Mouse (Mus musculus) embryonic stem cell, embryonic (primary cell): ENCODE data around the gene Pitpnm1.
"Not testable (repeated sequence)": the region's sequence is repeated elsewhere in the genome, so short reads cannot be mapped to it uniquely, and the experiment has no call there.

Experiments
- CTCF ChIA-PET, 4 experiments: fragments of 300-600 bp in 2 of 4; fragments of 350-600 bp in 2 of 4; sonication (Branson Sonifier 250); formaldehyde crosslinking; loops; one replicate each; lab custom pipeline; 2022; ENCODE audit warnings: inconsistent platforms in 2 of 4; lab: Charles Lee
- POLR2A ChIA-PET, 4 experiments: fragments of 300-600 bp in 2 of 4; fragments of 350-600 bp in 2 of 4; sonication (Branson Sonifier 250); formaldehyde crosslinking; loops; one replicate each; lab custom pipeline; 2022; ENCODE audit warnings: antibody characterized with exemption in 4 of 4, inconsistent platforms in 1 of 4; lab: Charles Lee

Pitpnm1 gene

GRCm38 (mm10) chr19:4060044-4060898 lies 39.5 kb upstream of the Pitpnm1 start:
- ChIA-PET POLR2A (interaction anchor here (0.7 to 6.4 kb wide), 15 partner anchors 8 to 375 kb away, joined by 3 to 109 read pairs (median 4); partner anchors contain the start of genes Gstp2 (in 2 of the 4), Acy3 (in 1 of the 4), Cdk2ap2 (in 1 of the 4) and Gstp1 (in 1 of the 4)), CTCF (interaction anchor here in 2 of 4 experiments (0.6 to 1.6 kb wide), 5 partner anchors 8 to 766 kb away, joined by 3 to 7 read pairs (median 4); no protein-coding TSS in a partner anchor)

DNA sequence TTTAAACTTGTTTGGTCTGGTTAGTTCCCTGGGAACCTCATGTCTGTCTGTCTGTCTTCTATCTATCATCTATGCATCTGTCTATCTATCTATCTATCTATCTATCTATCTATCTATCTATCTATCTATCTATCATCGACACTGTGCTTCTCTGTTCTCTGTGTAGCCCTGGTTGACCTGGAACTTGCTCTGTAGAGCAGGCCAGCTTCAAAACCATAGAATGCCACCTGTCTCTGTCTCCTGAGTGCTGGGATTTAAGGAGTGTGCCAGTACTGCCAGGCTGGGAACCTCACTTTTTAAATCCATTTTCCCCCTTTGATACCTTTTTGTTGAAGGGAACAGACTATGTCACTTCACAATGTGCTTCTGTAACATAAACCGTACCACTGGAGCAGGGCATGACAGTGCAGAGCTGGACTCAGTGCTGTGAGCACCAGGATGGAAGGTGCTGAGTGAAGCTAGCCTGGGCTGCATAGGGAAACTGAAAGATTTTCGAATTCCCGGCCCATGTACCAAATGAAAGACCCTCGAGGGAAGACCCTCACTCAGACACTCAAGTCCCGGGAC lies 38.8 kb upstream of the Pitpnm1 start:
- ChIA-PET CTCF (interaction anchor here in 3 of 4 experiments (0.6 to 1.6 kb wide), 6 partner anchors 9 to 767 kb away, joined by 3 to 7 read pairs (median 4); no protein-coding TSS in a partner anchor), POLR2A (interaction anchor here in 2 of 4 experiments (1.1 to 6.3 kb wide), 5 partner anchors 9 to 36 kb away, joined by 3 to 109 read pairs (median 4); partner anchors contain the start of genes Gstp2 (in 2 of the 2) and Cdk2ap2 (in 1 of the 2))

DNA sequence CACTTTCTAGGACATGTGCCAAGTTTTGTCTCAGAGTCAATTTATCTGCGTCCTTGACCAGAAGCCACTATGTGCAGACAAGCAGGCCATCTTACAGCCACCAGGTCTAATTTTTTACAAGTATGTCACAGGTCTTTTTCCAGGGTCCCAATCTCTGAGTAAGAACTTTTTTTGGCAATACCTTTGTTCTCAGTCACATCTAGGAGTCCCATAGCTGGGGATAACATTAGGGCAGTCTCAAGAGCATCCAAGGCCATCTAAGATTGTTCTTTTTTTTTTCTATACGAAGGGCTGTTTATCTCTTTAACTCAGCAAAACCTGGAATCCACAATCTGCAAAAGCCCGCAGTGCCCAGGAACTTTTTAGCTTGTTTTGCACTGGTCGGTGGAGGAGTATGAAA lies 36.4 kb upstream of the Pitpnm1 start:
- POLR2A ChIA-PET, CTCF ChIA-PET: not testable (repeated sequence)

GRCm38 (mm10) chr19:4064501-4064900 lies 35.3 kb upstream of the Pitpnm1 start:
- POLR2A ChIA-PET, CTCF ChIA-PET: not testable (repeated sequence)

DNA sequence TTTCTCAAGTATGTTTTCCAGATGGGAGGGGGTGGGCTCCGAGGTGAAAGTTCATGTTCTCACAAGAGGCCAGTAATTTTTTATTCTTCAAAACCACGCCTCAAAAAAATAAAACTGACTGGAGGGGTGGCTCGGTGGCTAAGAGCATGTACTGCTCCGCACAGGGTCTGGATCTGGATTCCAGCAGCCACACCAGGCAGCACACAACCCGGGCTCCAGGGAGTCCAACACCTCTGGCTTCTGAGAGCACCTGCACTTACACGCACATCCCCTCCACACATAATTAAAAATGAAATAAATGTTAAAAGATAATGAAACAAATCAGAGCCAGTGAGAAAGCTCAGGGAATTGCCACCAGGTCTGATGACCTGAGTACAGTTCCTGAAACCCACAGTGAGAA lies 33.5 kb upstream of the Pitpnm1 start:
- CTCF ChIA-PET: no interaction called here
- POLR2A ChIA-PET: no interaction called here

DNA sequence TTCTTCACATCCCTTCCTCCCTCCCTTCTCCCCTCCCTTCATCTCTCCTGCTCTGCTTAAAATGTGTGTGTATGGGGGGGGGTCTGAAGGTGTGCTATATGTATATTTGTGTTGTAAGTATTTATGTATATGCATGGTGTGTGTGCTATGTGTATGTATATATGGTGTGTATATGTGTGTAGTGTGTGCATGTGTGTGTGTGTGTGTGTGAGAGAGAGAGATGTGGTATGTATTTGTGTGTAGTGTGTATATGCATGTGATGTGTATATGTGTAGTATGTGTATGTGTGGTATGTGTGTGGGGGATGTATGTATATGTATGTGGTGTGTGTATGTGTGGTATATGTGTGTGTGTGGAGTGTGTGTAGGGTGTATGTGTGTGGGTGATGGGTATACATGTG lies 32.9 kb upstream of the Pitpnm1 start:
- CTCF ChIA-PET: interaction anchor here in 1 of 4 experiments (1.2 kb wide), 1 partner anchor 8 kb away, joined by 3 read pairs; no protein-coding TSS in a partner anchor
- POLR2A ChIA-PET: interaction anchor here in 2 of 4 experiments (1.5 to 2.7 kb wide), 3 partner anchors 10 to 24 kb away, joined by 4 to 13 read pairs (median 8); no protein-coding TSS in a partner anchor

DNA sequence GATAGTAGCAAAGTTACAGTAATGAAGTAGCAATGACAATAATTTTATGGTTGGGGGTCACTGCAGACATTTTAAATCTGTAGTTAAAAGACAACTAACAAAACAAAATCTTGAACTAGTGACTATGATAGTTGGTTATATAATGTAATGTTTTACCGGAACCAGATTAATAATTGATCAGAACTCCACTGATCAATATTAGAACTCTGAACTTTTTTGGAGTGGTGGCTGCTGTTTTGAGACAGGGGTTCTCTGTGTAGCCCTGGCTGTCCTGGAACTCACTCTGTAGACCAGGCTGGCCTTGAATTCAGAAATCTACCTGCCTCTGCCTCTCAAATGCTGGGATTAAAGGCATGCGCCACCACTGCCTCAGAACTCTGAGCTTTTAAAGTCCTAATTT lies 31.6 kb upstream of the Pitpnm1 start:
- CTCF ChIA-PET: interaction anchor here in 2 of 4 experiments (0.9 to 2.2 kb wide), 4 partner anchors 10 to 16 kb away, joined by 3 to 6 read pairs (median 4); no protein-coding TSS in a partner anchor
- POLR2A ChIA-PET: interaction anchor here in 3 of 4 experiments (0.9 to 2.7 kb wide), 13 partner anchors 9 to 162 kb away, joined by 3 to 13 read pairs (median 4); partner anchors contain the start of genes Cabp2 (in 1 of the 3), Cdk2ap2 (in 1 of the 3), Gstp3 (in 1 of the 3) and Rad9a (in 1 of the 3)

GRCm38 (mm10) chr19:4068717-4069410 lies 30.9 kb upstream of the Pitpnm1 start:
- CTCF ChIA-PET: interaction anchor here in 2 of 4 experiments (0.9 to 2.2 kb wide), 3 partner anchors 12 to 17 kb away, joined by 3 to 6 read pairs (median 5); no protein-coding TSS in a partner anchor
- POLR2A ChIA-PET: interaction anchor here in 2 of 4 experiments (0.9 to 2.7 kb wide), 9 partner anchors 9 to 133 kb away, joined by 3 to 13 read pairs (median 5); partner anchors contain the start of genes Cabp2 (in 1 of the 2), Cdk2ap2 (in 1 of the 2), Gstp3 (in 1 of the 2) and Rad9a (in 1 of the 2)

- POLR2A ChIA-PET: interaction anchor here in 2 of 4 experiments (0.7 to 1.2 kb wide), 4 partner anchors 10 to 57 kb away, joined by 3 to 4 read pairs (median 4); partner anchors contain the start of genes Cdk2ap2 (in 1 of the 2) and Ndufv1 (in 1 of the 2)
- CTCF ChIA-PET: no interaction called here
Observed at GRCm38 (mm10) chr19:4070311-4070710, 29.5 kb upstream of the Pitpnm1 start.

- POLR2A ChIA-PET: interaction anchor here in 2 of 4 experiments (0.7 to 1.2 kb wide), 4 partner anchors 10 to 58 kb away, joined by 3 to 4 read pairs (median 4); partner anchors contain the start of genes Cdk2ap2 (in 1 of the 2) and Ndufv1 (in 1 of the 2)
- CTCF ChIA-PET: no interaction called here
Observed at GRCm38 (mm10) chr19:4070756-4071155, 29.0 kb upstream of the Pitpnm1 start.

- POLR2A ChIA-PET: interaction anchor here in 1 of 4 experiments (1.1 kb wide), 1 partner anchor 25 kb away, joined by 4 read pairs; the partner anchor contains the start of gene Cdk2ap2
- CTCF ChIA-PET: no interaction called here
Observed at GRCm38 (mm10) chr19:4071406-4071805, 28.4 kb upstream of the Pitpnm1 start.

DNA sequence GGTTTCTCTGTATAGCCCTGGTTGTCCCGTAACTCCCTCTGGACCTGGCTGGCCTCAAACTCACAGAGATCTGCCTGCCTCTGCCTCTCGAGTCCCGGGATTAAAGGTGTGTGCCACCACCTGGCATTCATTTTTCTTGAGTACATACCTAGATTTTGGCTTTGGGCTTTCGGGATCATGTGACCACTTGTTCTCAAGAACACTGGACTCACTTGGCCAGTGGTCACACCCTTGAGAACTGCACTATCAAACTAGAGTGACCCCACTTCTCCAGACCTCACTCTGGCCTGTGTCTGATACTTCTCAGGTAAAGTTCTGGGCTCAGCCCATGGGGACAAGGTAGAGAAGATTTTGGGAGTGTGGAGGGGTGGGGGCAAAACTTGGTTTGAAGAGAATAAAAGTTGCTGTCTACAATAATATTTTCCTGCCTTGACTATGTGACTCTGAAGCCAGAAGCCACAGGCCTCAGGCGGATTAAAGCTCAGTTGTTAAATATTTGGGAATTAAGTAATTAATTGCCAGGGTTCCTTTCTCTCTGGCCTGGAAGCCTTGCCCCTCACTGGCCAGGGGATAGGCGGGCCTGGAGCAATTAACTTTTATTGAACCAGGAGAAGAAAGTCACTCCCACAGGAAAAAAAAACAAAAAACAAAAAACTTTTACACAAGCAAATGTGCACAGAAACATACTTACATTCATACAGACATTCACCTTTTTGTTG lies 26.9 kb upstream of the Pitpnm1 start:
- ChIA-PET CTCF (interaction anchor here in 1 of 4 experiments (0.7 kb wide), 1 partner anchor 22 kb away, joined by 4 read pairs; no protein-coding TSS in a partner anchor), POLR2A (interaction anchor here in 3 of 4 experiments (0.8 to 1.8 kb wide), 4 partner anchors 15 to 156 kb away, joined by 3 to 7 read pairs (median 3); partner anchors contain the start of genes Gm49405 (in 1 of the 3) and Nudt8 (in 1 of the 3))

DNA sequence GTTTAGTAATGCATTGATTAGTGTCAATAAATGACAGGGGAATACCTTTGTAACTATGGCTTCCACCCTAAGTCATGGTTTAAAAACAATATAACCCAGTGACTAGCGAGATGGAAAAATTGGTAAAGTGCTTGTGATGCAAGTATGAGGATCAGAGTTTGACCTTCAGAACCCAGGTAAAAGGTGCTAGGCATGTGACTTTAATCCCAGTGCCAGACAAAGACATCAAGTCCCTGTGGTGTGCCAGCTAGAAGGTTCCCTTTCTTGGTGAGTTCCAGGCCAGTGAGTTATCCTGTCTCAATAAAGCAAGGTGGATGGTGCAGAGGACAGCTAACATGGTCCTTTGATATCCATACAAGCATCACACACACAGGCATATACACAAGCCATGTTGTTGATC lies 24.3 kb upstream of the Pitpnm1 start:
- CTCF ChIA-PET: no interaction called here
- POLR2A ChIA-PET: no interaction called here

GRCm38 (mm10) chr19:4079594-4079993 lies 20.2 kb upstream of the Pitpnm1 start:
- POLR2A ChIA-PET: interaction anchor here in 2 of 4 experiments (1.0 to 1.5 kb wide), 3 partner anchors 14 to 28 kb away, joined by 3 read pairs; partner anchors contain the start of gene Cdk2ap2 (in 1 of the 2)
- CTCF ChIA-PET: interaction anchor here in 1 of 4 experiments (0.6 kb wide), 1 partner anchor 107 kb away, joined by 3 read pairs; the partner anchor contains the start of gene Aldh3b2

GRCm38 (mm10) chr19:4080511-4081009 lies 19.2 kb upstream of the Pitpnm1 start:
- ChIA-PET POLR2A (interaction anchor here in 2 of 4 experiments (0.6 to 6.7 kb wide), 4 partner anchors 12 to 223 kb away, joined by 3 to 45 read pairs (median 4); partner anchors contain the start of gene Cdk2ap2 (in 1 of the 2)), CTCF (interaction anchor here in 1 of 4 experiments (0.8 kb wide), 1 partner anchor 29 kb away, joined by 3 read pairs; no protein-coding TSS in a partner anchor)

DNA sequence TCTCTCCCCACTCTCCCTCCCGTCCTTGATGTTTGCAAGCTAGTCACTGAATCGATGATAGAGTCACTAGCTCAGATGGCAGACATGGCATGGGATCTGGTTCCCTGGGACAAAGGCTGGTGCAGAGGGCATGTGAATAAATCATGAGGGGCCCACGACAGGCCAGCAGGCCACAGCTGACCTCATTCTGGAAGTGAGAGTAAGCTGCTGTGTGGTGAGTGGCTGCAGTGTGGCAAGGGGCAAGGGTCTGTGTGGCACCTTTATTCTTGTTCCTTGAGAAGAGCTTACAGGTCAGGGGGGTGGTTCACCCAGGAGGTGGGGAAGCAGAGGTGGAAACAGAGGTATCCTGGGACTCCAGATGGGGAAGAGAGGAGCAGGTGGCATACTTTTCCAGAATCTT lies 18.4 kb upstream of the Pitpnm1 start, which contains the start of gene Cabp2:
TSS of gene Cabp2 (plus strand) at position 185 of the 400 bp plus-strand sequence.
- CTCF ChIA-PET: interaction anchor here in 1 of 4 experiments (0.8 kb wide), 1 partner anchor 29 kb away, joined by 3 read pairs; no protein-coding TSS in a partner anchor
- POLR2A ChIA-PET: interaction anchor here in 2 of 4 experiments (1.0 to 6.7 kb wide), 4 partner anchors 13 to 69 kb away, joined by 3 to 45 read pairs (median 5); partner anchors contain the start of genes Cdk2ap2 (in 1 of the 2) and Ndufv1 (in 1 of the 2)
